Mouse (Mus musculus) thymus, adult 2 months (tissue): ENCODE data around the gene Sgms1.

ENCODE experiments used
- CTCF ChIP-seq: fragments of 200-500 bp; IDR thresholded peaks from 2 replicates; pipeline ENCODE4 v1.5.1; 2012; ENCODE audit warnings: mild to moderate bottlenecking, control low read depth, low read length, moderate library complexity, borderline replicate concordance; ENCODE audit not compliant: control insufficient read depth, poor library complexity, insufficient read depth; ENCODE audit errors: extremely low read depth
- POLR2A ChIP-seq: fragments of 200-500 bp; IDR thresholded peaks from 2 replicates; pipeline ENCODE4 v1.6.1; 2012; ENCODE audit warnings: mild to moderate bottlenecking, low read length, control low read depth, moderate library complexity; ENCODE audit not compliant: control insufficient read depth, poor library complexity, insufficient read depth; ENCODE audit errors: extremely low read depth

GRCm38 (mm10) chr19:32186594-32187092 lies 202.9 kb downstream of the Sgms1 start:
- TF ChIP-seq CTCF (no peak), POLR2A (no peak)
